Mouse (Mus musculus): ENCODE measurements around the gene Vmp1.

Gene Vmp1

GRCm38 (mm10) chr11:86634396-86634795 is 49.2 kb downstream of the Vmp1 start:
- DNase-seq (ENCODE audit: low read depth, low spot score) = no peak

GRCm38 (mm10) chr11:86629941-86630340 is 53.7 kb downstream of the Vmp1 start:
- no peak for DNase-seq (ENCODE audit: low read depth, low spot score)

GRCm38 (mm10) chr11:86629445-86629844 is 54.2 kb downstream of the Vmp1 start:
- no peak for DNase-seq (ENCODE audit: low read depth, low spot score)

GRCm38 (mm10) chr11:86628448-86628847 is 55.2 kb downstream of the Vmp1 start:
- DNase-seq (ENCODE audit: low read depth, low spot score) = no peak

GRCm38 (mm10) chr11:86627649-86628048 is 56.0 kb downstream of the Vmp1 start:
- DNase-seq (ENCODE audit: low read depth, low spot score) = no peak

GRCm38 (mm10) chr11:86626714-86627113 is 56.9 kb downstream of the Vmp1 start:
- DNase-seq (ENCODE audit: low read depth, low spot score) = no peak

- DNase-seq (ENCODE audit: low read depth, low spot score) = peak; percentile 30
Measured at GRCm38 (mm10) chr11:86624237-86624941, 59.2 kb downstream of the Vmp1 start.

- no peak for DNase-seq (ENCODE audit: low read depth, low spot score)
Measured at GRCm38 (mm10) chr11:86623402-86624010, 60.1 kb downstream of the Vmp1 start.

- DNase-seq (ENCODE audit: low read depth, low spot score) = no peak
Measured at GRCm38 (mm10) chr11:86622191-86622912, 61.3 kb downstream of the Vmp1 start.

- no peak for DNase-seq (ENCODE audit: low read depth, low spot score)
Measured at GRCm38 (mm10) chr11:86621139-86621538, 62.5 kb downstream of the Vmp1 start.

- peak; percentile 11 for DNase-seq (ENCODE audit: low read depth, low spot score)
Measured at GRCm38 (mm10) chr11:86618548-86619335, 64.9 kb downstream of the Vmp1 start.

- DNase-seq (ENCODE audit: low read depth, low spot score) = no peak
Measured at GRCm38 (mm10) chr11:86614607-86615006, 69.0 kb downstream of the Vmp1 start.

- peak; percentile 55 for DNase-seq (ENCODE audit: low read depth, low spot score)
Measured at GRCm38 (mm10) chr11:86614056-86614530, 69.5 kb downstream of the Vmp1 start.

GRCm38 (mm10) chr11:86611991-86612390 is 71.6 kb downstream of the Vmp1 start:
- DNase-seq (ENCODE audit: low read depth, low spot score) = no peak

- no peak for DNase-seq (ENCODE audit: low read depth, low spot score)
Measured at GRCm38 (mm10) chr11:86610239-86610638, 73.4 kb downstream of the Vmp1 start.

- no peak for DNase-seq (ENCODE audit: low read depth, low spot score)
Measured at GRCm38 (mm10) chr11:86607808-86608350, 75.8 kb downstream of the Vmp1 start.

GRCm38 (mm10) chr11:86606621-86607339 is 76.9 kb downstream of the Vmp1 start:
- DNase-seq (ENCODE audit: low read depth, low spot score) = no peak

GRCm38 (mm10) chr11:86604732-86605520 is 78.7 kb downstream of the Vmp1 start:
- no peak for DNase-seq (ENCODE audit: low read depth, low spot score)

- no peak for DNase-seq (ENCODE audit: low read depth, low spot score)
Measured at GRCm38 (mm10) chr11:86604289-86604688, 79.3 kb downstream of the Vmp1 start.

- DNase-seq (ENCODE audit: low read depth, low spot score) = no peak
Measured at GRCm38 (mm10) chr11:86603719-86604118, 79.9 kb downstream of the Vmp1 start.
